Mouse (Mus musculus): ENCODE data around the gene Miox. TPM values are rescaled to one million over a fixed set of nuclear protein-coding genes. Genes with fewer than 3 reads are reported as not detected.
A peak's percentile ranks its signal among the peaks of the same experiment; 100 is the strongest.

Gene Miox
- polyA plus RNA-seq, 2 experiments: 10.2 to 11.2 TPM

DNA sequence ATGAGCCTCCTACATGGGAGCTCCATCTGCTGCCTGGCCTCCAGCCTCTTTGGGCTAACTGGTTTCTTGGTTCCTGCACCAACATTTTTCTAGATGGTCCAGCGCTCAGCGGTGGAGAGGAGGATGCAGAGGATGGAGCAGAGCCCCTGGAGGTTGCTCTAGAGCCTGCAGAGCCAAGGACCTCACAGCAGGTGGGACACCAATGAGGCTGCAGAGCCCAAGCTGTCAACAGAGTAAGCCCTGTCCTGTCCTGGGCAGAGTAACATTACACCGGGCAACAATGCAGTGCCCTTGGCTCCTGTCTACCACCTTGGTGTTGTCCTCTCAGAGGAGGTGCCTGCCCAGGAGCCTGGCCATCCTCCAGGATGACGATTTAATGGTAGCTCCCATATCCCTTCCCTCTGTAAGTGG lies 30.9 kb downstream of the Miox start:
- Histone ChIP-seq H3K9me3 (ENCODE audit: control insufficient read depth, low read length) (no peaks in the 10 kb centered on the region), H3K9ac (replicated peaks) (no peak overlapping the region), H3K27ac (no peak overlapping the region), H3K36me3 (replicated peaks; ENCODE audit: control insufficient read depth, insufficient read depth, low read depth) (peaks cover 98% of the 10 kb centered on the region), H3K4me3 (ENCODE audit: insufficient read depth in 1 of 2, low read depth in 2 of 2, low read length in 2 of 2) (no peak overlapping the region), H3K4me2 (ENCODE audit: low read depth) (no peak overlapping the region), H3K27me3 (ENCODE audit: control insufficient read depth, insufficient read depth, low read length) (no peaks in the 10 kb centered on the region), H3K4me1 (replicated peaks; ENCODE audit: control insufficient read depth in 2 of 2, insufficient read depth in 2 of 2, low read length in 1 of 2) (no peaks in the 10 kb centered on the region)
- 87% methylated on average over 4 of the region's 4 CpGs for WGBS (ENCODE audit: insufficient replicate concordance)
- DNase-seq (ENCODE audit: low read depth in 3 of 3, low spot score in 3 of 3) (no peak), ATAC-seq (ENCODE audit: insufficient read depth) (no peak)
- TF ChIP-seq CTCF (IDR thresholded peaks at IDR 0.05; ENCODE audit: low read depth) (no peak), EP300 (IDR thresholded peaks at IDR 0.05; ENCODE audit: low read depth) (no peak)

GRCm38 (mm10) chr15:89372068-89372467 lies 37.9 kb downstream of the Miox start:
- WGBS (ENCODE audit: insufficient replicate concordance): 84% methylated on average over 13 of the region's 13 CpGs
- DNase-seq (ENCODE audit: low read depth in 3 of 3, low spot score in 3 of 3) (no peak), ATAC-seq (ENCODE audit: insufficient read depth) (no peak)
- Histone ChIP-seq H3K4me1 (replicated peaks; ENCODE audit: control insufficient read depth in 2 of 2, insufficient read depth in 2 of 2, low read length in 1 of 2) (0 out of 4 replicates have a peak, but pooled peaks cover 0 to 3% of the 10 kb centered on the region in 2 experiments), H3K9me3 (ENCODE audit: control insufficient read depth, low read length) (no peaks in the 10 kb centered on the region), H3K27me3 (ENCODE audit: control insufficient read depth, insufficient read depth, low read length) (peaks cover 6% of the 10 kb centered on the region; the same call in 1 of the 2 replicates), H3K4me3 (ENCODE audit: insufficient read depth in 1 of 2, low read depth in 2 of 2, low read length in 2 of 2) (no peak overlapping the region), H3K36me3 (replicated peaks; ENCODE audit: control insufficient read depth, insufficient read depth, low read depth) (peaks cover 55% of the 10 kb centered on the region), H3K27ac (no peak overlapping the region), H3K9ac (replicated peaks) (no peak overlapping the region), H3K4me2 (ENCODE audit: low read depth) (no peak overlapping the region)
- no peak for TF ChIP-seq CTCF (IDR thresholded peaks at IDR 0.05; ENCODE audit: low read depth)
- TF ChIP-seq EP300 (IDR thresholded peaks at IDR 0.05; ENCODE audit: low read depth): no peak

DNA sequence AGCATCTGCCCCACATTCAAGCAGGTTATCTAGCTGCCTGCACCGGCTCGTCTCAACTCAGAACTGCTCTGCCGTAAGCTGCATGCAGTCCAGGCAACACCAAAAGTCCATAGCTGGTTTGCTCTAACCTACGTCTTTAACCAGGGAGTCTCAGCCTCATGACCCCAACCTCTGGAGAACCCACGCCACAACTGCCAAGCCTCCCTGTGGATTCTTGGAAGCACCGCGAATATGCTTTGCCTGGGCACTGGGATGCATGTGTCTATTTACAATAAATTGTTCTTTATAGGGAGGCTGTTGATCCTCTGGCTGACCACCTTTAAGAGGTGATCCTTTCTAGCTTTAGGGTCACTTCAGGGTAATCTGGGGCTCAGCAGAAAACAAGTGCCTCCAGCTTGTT lies 38.3 kb downstream of the Miox start:
- Histone ChIP-seq H3K9ac (replicated peaks) (no peak overlapping the region), H3K4me2 (ENCODE audit: low read depth) (peak overlapping the region; percentile 75), H3K36me3 (replicated peaks; ENCODE audit: control insufficient read depth, insufficient read depth, low read depth) (peaks cover 51% of the 10 kb centered on the region), H3K4me1 (replicated peaks; ENCODE audit: control insufficient read depth in 2 of 2, insufficient read depth in 2 of 2, low read length in 1 of 2) (peaks cover 0 to 4% of the 10 kb centered on the region in 2 experiments; a peak in 1 of 4 replicates), H3K4me3 (ENCODE audit: insufficient read depth in 1 of 2, low read depth in 2 of 2, low read length in 2 of 2) (0 out of 4 replicates have a peak overlapping the region, but pooled peaks of 1 of the 2 experiments have one; percentile 69), H3K9me3 (ENCODE audit: control insufficient read depth, low read length) (no peaks in the 10 kb centered on the region), H3K27me3 (ENCODE audit: control insufficient read depth, insufficient read depth, low read length) (peaks cover 10% of the 10 kb centered on the region), H3K27ac (no peak overlapping the region)
- 77% methylated on average over 7 of the region's 7 CpGs for WGBS (ENCODE audit: insufficient replicate concordance)
- DNase-seq (ENCODE audit: low read depth in 3 of 3, low spot score in 3 of 3) (no peak), ATAC-seq (ENCODE audit: insufficient read depth) (no peak)
- TF ChIP-seq EP300 (IDR thresholded peaks at IDR 0.05; ENCODE audit: low read depth) (no peak), CTCF (IDR thresholded peaks at IDR 0.05; ENCODE audit: low read depth) (no peak)

DNA sequence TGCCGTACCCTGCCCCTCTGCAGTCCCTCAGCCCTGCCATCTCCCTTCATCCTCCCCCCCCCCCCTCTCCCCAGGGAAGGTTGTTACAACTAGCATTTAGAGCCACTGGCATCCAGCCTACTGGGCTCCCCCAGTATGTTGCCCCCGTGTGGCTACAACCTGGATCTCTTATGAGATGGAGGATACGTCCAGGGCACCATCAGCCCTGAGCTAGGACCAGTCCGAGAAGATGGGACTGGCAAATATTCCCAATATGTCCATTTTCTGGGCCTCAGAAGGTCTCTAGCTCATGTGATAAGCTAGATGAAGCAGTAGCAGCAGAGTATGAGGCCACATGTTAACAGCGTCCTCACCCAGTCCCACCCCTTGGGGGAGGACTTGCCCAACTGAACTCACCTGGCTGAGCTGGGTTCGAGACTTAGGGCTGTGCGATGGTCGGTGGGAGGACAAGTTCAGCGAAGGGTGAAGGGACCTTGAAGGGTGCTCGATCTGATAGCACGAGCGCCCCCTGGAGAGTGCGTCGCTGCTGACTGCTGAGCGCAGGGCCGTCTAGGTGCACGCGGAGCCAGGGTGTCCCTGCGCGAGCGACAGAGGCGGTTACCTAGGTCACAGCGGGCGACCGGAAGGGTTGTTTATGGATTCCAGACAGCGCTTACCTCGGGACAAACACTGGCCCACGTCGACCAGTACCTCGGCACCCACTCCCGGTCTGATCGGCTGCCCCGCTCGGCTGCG lies 39.0 kb downstream of the Miox start:
- H3K4me1 ChIP-seq (replicated peaks; ENCODE audit: control insufficient read depth in 2 of 2, insufficient read depth in 2 of 2, low read length in 1 of 2): peaks cover 0 to 4% of the 10 kb centered on the region in 2 experiments; a peak in 1 of 4 replicates
- H3K27me3 ChIP-seq (ENCODE audit: control insufficient read depth, insufficient read depth, low read length): peaks cover 17% of the 10 kb centered on the region
- DNase-seq (ENCODE audit: low read depth in 3 of 3, low spot score in 3 of 3) (peak; percentile 69 to 79 (median 74)), ATAC-seq (ENCODE audit: insufficient read depth) (peak; percentile 84)
- no peaks in the 10 kb centered on the region for H3K9me3 ChIP-seq (ENCODE audit: control insufficient read depth, low read length)
- WGBS (ENCODE audit: insufficient replicate concordance): 1% methylated on average over 35 of the region's 35 CpGs
- TF ChIP-seq EP300 (IDR thresholded peaks at IDR 0.05; ENCODE audit: low read depth): no peak
- peak; percentile 88 for TF ChIP-seq CTCF (IDR thresholded peaks at IDR 0.05; ENCODE audit: low read depth)
- peaks cover 44% of the 10 kb centered on the region for H3K36me3 ChIP-seq (replicated peaks; ENCODE audit: control insufficient read depth, insufficient read depth, low read depth)
- H3K27ac ChIP-seq: peak overlapping the region; percentile 35
- H3K4me3 ChIP-seq (ENCODE audit: insufficient read depth in 1 of 2, low read depth in 2 of 2, low read length in 2 of 2): peak overlapping the region; percentile 69 to 82
- H3K4me2 ChIP-seq (ENCODE audit: low read depth): peak overlapping the region; percentile 75
- H3K9ac ChIP-seq (replicated peaks): peak overlapping the region; percentile 85

- DNase-seq (ENCODE audit: low read depth in 3 of 3, low spot score in 3 of 3): peak; percentile 72 to 81 (median 74)
- peaks cover 0 to 4% of the 10 kb centered on the region in 2 experiments; a peak in 1 of 4 replicates for H3K4me1 ChIP-seq (replicated peaks; ENCODE audit: control insufficient read depth in 2 of 2, insufficient read depth in 2 of 2, low read length in 1 of 2)
- H3K4me3 ChIP-seq (ENCODE audit: insufficient read depth in 1 of 2, low read depth in 2 of 2, low read length in 2 of 2): peak within 1 kb of the TSS; percentile 69 to 82
- H3K9me3 ChIP-seq (ENCODE audit: control insufficient read depth, low read length): no peaks in the 10 kb centered on the region
- peaks cover 23% of the 10 kb centered on the region for H3K27me3 ChIP-seq (ENCODE audit: control insufficient read depth, insufficient read depth, low read length)
- WGBS (ENCODE audit: insufficient replicate concordance): 1% methylated on average over 42 of the region's 42 CpGs
- ATAC-seq (ENCODE audit: insufficient read depth): peak; percentile 73
- TF ChIP-seq EP300 (IDR thresholded peaks at IDR 0.05; ENCODE audit: low read depth) (no peak), CTCF (IDR thresholded peaks at IDR 0.05; ENCODE audit: low read depth) (peak; percentile 92)
- H3K9ac ChIP-seq (replicated peaks): peak within 1 kb of the TSS; percentile 85
- peak within 1 kb of the TSS; percentile 35 for H3K27ac ChIP-seq
- peak within 1 kb of the TSS; percentile 75 for H3K4me2 ChIP-seq (ENCODE audit: low read depth)
- peaks cover 38% of the 10 kb centered on the region for H3K36me3 ChIP-seq (replicated peaks; ENCODE audit: control insufficient read depth, insufficient read depth, low read depth)
Observed at GRCm38 (mm10) chr15:89373762-89374248, 39.6 kb downstream of the Miox start, which contains the start of gene Sco2. Gene Sco2, minus strand, starts transcription at chr15:89373846.

Measured in liver, embryonic 14.5 days (tissue).